Mouse (Mus musculus) right cerebral cortex, adult 18-20 months (tissue): Measurements from ENCODE around the gene Zdhhc8.

Source experiments
- DNase-seq: peaks from one replicate; pipeline ENCODE4 v3.0.0; 2022; ENCODE audit warnings: mixed read lengths

The Zdhhc8 gene

GRCm38 (mm10) chr16:18234671-18235388, at the start of gene Zdhhc8:
Gene Zdhhc8 (minus strand): TSS chr16:18235136.
- DNase-seq: peak; percentile 86

- no peak for DNase-seq
These were observed 40.2 kb upstream of the Zdhhc8 start for GRCm38 (mm10) chr16:18275166-18275565.

GRCm38 (mm10) chr16:18268182-18268581, 33.2 kb upstream of the Zdhhc8 start:
- no peak for DNase-seq

GRCm38 (mm10) chr16:18265024-18265423, 30.1 kb upstream of the Zdhhc8 start:
- no peak for DNase-seq

- no peak for DNase-seq
These were observed 23.3 kb upstream of the Zdhhc8 start, which contains the start of gene Gm49776 for GRCm38 (mm10) chr16:18258221-18258620. Gene Gm49776 (minus strand): TSS chr16:18258321.

- DNase-seq: no peak
These were observed 18.9 kb upstream of the Zdhhc8 start for GRCm38 (mm10) chr16:18253866-18254265.

GRCm38 (mm10) chr16:18252736-18253135, 17.8 kb upstream of the Zdhhc8 start:
- DNase-seq: no peak

GRCm38 (mm10) chr16:18250828-18251790, 16.2 kb upstream of the Zdhhc8 start:
- DNase-seq: no peak

- no peak for DNase-seq
These were observed 15.3 kb upstream of the Zdhhc8 start for GRCm38 (mm10) chr16:18250231-18250630.

GRCm38 (mm10) chr16:18249364-18249967, 14.5 kb upstream of the Zdhhc8 start:
- no peak for DNase-seq

GRCm38 (mm10) chr16:18248433-18249363, 13.8 kb upstream of the Zdhhc8 start, which contains the start of the genes Trmt2a and Ranbp1:
Gene Trmt2a (plus strand): TSS chr16:18248679.
Gene Ranbp1 (minus strand): TSS chr16:18248732.
- peak; percentile 99 for DNase-seq

GRCm38 (mm10) chr16:18247521-18248399, 12.8 kb upstream of the Zdhhc8 start:
- DNase-seq: no peak

- DNase-seq: no peak
These were observed 6.6 kb upstream of the Zdhhc8 start for GRCm38 (mm10) chr16:18241581-18241980.

- DNase-seq: no peak
These were observed 2.0 kb upstream of the Zdhhc8 start for GRCm38 (mm10) chr16:18236676-18237501.

- peak; percentile 81 for DNase-seq
These were observed 591 bp upstream of the Zdhhc8 start for GRCm38 (mm10) chr16:18235389-18236065.

GRCm38 (mm10) chr16:18233919-18234670, 841 bp downstream of the Zdhhc8 start:
- DNase-seq: no peak

GRCm38 (mm10) chr16:18233451-18233850, 1.5 kb downstream of the Zdhhc8 start:
- DNase-seq: no peak

- no peak for DNase-seq
These were observed 3.5 kb downstream of the Zdhhc8 start for GRCm38 (mm10) chr16:18231451-18231850.

- DNase-seq: no peak
These were observed 3.9 kb downstream of the Zdhhc8 start for GRCm38 (mm10) chr16:18231047-18231446.
